Mouse (Mus musculus) spleen, postnatal 4 days (tissue): Measurements from ENCODE around the gene V1rd19.
"Not testable (repeated sequence)": the region's sequence is repeated elsewhere in the genome, so short reads cannot be mapped to it uniquely, and the experiment has no call there.

Source experiments
- DNase-seq, 2 experiments: peaks; one replicate each; pipeline ENCODE4 v3.0.0; 2022; ENCODE audit warnings: low spot score in 2 of 2

Gene V1rd19

DNA sequence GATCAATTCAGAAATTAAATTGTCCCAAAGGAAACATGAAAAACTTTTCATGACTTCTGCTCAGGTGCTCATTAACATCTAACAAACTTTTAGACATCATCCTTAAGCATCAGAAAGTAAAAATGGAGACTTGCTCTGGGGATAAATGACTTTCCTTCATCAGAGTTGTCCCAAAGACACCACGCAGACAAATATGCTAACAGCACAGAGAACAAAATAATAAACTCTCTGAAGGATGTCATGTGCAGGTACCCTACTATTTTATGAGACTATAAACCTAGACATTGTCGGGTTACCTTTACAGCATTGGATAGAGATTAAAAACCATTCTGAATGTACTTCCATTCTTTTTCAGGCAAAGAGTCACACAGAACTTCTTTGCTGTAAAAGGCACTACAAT lies at the start of gene V1rd19:
Gene V1rd19, plus strand, starts transcription at position 301 of the 400 bp plus-strand sequence.
- DNase-seq: no peak

- not testable (repeated sequence) for DNase-seq
Measured at GRCm38 (mm10) chr7:23968044-23968443, 33.4 kb upstream of the V1rd19 start.

GRCm38 (mm10) chr7:23974315-23974714 lies 27.2 kb upstream of the V1rd19 start, which contains the start of gene Vmn1r181:
Gene Vmn1r181 (plus strand): TSS chr7:23974615.
- DNase-seq: not testable (repeated sequence)

DNA sequence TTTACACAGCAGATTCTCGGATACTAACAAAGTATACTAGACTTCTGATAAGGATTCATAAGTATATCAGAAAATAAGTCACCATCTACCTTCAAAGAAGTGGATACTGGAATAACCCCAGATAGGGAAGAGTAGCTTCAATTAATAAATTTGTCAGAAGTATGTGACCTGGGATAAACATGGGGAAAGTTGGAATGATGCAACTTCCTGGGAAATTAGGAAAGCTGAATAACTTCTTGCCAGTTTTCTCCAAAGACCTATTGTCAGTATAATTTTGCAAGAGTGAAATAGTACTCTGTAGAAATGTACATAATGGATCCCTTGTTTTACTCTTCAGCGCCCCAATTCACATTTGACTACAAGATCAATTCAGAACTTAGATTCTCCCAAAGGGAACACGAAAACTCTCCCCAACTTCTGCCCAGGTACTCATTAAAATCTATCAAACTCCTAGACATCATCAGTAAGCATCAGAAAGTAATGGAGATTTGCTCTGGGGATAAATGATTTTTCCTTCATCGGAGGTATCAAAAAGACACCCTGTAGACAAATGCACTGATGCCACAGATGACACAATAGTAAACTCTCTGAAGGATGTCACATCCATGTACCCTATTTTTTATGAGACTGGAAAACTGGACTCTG lies 51.3 kb downstream of the V1rd19 start, which contains the start of gene Vmn1r183:
Gene Vmn1r183, plus strand, starts transcription at position 595 of the 645 bp plus-strand sequence.
- no peak for DNase-seq
